Mouse (Mus musculus) myocyte (in vitro differentiated cells): ENCODE measurements around the gene Cpb2.

Experiments
- E2F4 ChIP-seq: IDR thresholded peaks from one replicate; pipeline ENCODE4 v1.6.1; 2011; ENCODE audit warnings: mild to moderate bottlenecking, control low read depth, moderate library complexity; ENCODE audit not compliant: insufficient read depth
- MAX ChIP-seq: IDR thresholded peaks from one replicate; pipeline ENCODE4 v1.6.1; 2011; ENCODE audit warnings: low read depth, mild to moderate bottlenecking, control low read depth
- MYOG ChIP-seq, 3 experiments: IDR thresholded peaks; one replicate each; pipeline ENCODE4 v1.6.1; 2011; ENCODE audit warnings: control low read depth in 2 of 3, low read depth in 2 of 3, mild to moderate bottlenecking in 2 of 3; ENCODE audit not compliant: insufficient read length in 2 of 3, control insufficient read depth in 1 of 3, insufficient read depth in 1 of 3
- POLR2A ChIP-seq: IDR thresholded peaks from one replicate; pipeline ENCODE4 v1.6.1; 2011; ENCODE audit warnings: low read depth, mild to moderate bottlenecking, control low read depth, moderate library complexity; ENCODE audit not compliant: insufficient read length
- TCF3 ChIP-seq: IDR thresholded peaks from one replicate; pipeline ENCODE4 v1.6.1; 2011; ENCODE audit warnings: low read depth, control low read depth; ENCODE audit not compliant: insufficient read length
- USF1 ChIP-seq: IDR thresholded peaks from one replicate; pipeline ENCODE4 v1.6.1; 2011; ENCODE audit warnings: low read depth, mild to moderate bottlenecking, control low read depth, moderate library complexity

DNA sequence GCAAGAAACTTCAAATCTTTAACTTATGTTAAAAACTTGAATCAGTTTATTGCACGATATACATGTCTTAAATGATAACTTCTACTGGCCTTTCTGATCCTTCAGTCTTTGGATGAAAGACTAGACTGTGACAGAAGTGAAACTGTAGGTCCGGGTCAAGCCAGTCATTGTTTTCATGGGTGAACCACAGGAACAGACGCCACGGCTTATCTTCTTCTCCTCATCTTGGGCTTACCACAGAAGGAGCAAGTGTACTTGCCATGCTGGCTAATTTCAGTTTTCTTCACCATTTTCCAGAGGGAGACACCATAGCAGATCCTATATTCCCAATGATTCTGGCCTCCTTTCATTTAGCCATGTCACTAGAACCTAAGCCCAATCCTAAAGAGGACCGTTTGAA, 78.2 kb downstream of the Cpb2 start:
- TF ChIP-seq USF1 (no peak), E2F4 (no peak), MYOG (IDR thresholded peaks at IDR 0.05; ENCODE audit: control insufficient read depth in 1 of 3, insufficient read depth in 1 of 3, insufficient read length in 2 of 3, low read depth in 2 of 3) (no peak), POLR2A (no peak), MAX (no peak), TCF3 (no peak)
